ENCODE assay signal across 8 mouse cellular contexts in the genomic region with DNA sequence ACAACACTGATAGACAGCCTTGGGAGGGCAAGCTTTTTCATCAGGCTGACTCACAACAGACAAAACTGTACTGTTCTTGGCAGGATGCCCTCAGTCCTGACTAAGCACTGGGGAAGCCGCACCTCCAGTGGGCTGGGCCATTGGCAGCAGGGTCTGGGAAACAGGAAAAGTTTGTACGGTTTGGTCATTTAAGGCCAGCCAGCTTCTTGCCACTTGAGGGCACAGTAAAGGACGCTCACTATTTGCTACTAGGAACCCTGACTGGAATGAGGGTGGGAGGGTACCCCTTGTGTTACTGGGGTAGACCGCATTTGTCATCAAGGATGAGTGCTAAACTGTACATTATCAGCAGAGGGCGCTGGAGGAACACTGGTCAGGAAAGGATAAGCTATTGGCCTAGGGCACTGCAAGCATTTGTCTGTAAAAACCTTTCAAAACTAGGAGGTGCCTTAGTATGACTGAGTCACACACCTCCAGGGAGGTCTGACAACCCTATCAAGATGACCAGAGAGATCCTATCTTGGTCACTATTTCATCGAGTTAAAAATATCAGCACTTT. TPM values are rescaled to one million over a fixed set of nuclear protein-coding genes. Genes with fewer than 3 reads are reported as not detected.
DNase-seq lines count a peak whose midpoint lies in the region; ATAC-seq and TF ChIP-seq lines count a peak whose summit lies in the region.

No protein-coding gene starts in this region.

- peaks cover 6 to 54% of the 10 kb centered on the region in 2 experiments for H3K4me1 ChIP-seq in CH12.LX (ENCODE audit: control insufficient read depth in 1 of 2, insufficient read depth in 2 of 2)
- H3K4me1 ChIP-seq in forebrain, embryonic 12.5 days, result peaks cover 9% of the 10 kb centered on the region
- H3K4me1 ChIP-seq in heart, postnatal 0 days (ENCODE audit: control insufficient read depth, insufficient read depth), result no peaks in the 10 kb centered on the region
- H3K4me1 ChIP-seq in liver, postnatal 0 days (ENCODE audit: insufficient read depth), result peaks cover 14% of the 10 kb centered on the region
- H3K4me1 ChIP-seq in neural tube, embryonic 14.5 days (ENCODE audit: control insufficient read depth, insufficient read depth, low read length), result no peaks in the 10 kb centered on the region

- peak; percentile 53 for ATAC-seq in forebrain, embryonic 12.5 days (ENCODE audit: low FRiP score)
- ATAC-seq in heart, postnatal 0 days (ENCODE audit: insufficient read depth, low read depth), result peak; percentile 87
- ATAC-seq in liver, postnatal 0 days, result peak; percentile 94
- peak; percentile 82 for ATAC-seq in neural tube, embryonic 14.5 days (ENCODE audit: low read depth)

- dilution Hi-C loops in CH12.LX (cut with MboI; ENCODE audit: extremely low pct_ligation_motif_present, extremely low pct_unique_long_range_greater_than_20kb, low sequenced_read_pairs), result no loop called here

- 59% methylated on average over 6 of the region's 6 CpGs for WGBS in forebrain, embryonic 12.5 days
- 3% methylated on average over 6 of the region's 6 CpGs for WGBS in heart, postnatal 0 days
- 16% methylated on average over 6 of the region's 6 CpGs for WGBS in liver, postnatal 0 days (ENCODE audit: insufficient replicate concordance)
- 45% methylated on average over 6 of the region's 6 CpGs for WGBS in neural tube, embryonic 14.5 days

- TF ChIP-seq RAD21 in CH12.LX (IDR thresholded peaks at IDR 0.05; ENCODE audit: low read depth, low read length), result peak; percentile 88

- peak; percentile 68 for DNase-seq in CH12.LX (ENCODE audit: extremely low read depth)
- peak; percentile 79 for DNase-seq in c-Kit-positive CD71-positive TER-119-negative erythroid progenitor cells, embryonic 14.5 days (ENCODE audit: low read depth)
- peak; percentile 91 for DNase-seq in heart, postnatal 0 days (ENCODE audit: low spot score)
- DNase-seq in kidney, postnatal 4 days, result peak; percentile 81 to 85
- peak; percentile 92 for DNase-seq in liver, postnatal 0 days
- peak; percentile 80 for DNase-seq in testis, postnatal 10 days (ENCODE audit: low spot score)

- no peak overlapping the region for H3K4me3 ChIP-seq in CH12.LX (replicated peaks in 1 of 3; ENCODE audit: low read depth in 2 of 3, low read length in 2 of 3, poor library complexity in 1 of 3)
- no peak overlapping the region for H3K4me3 ChIP-seq in forebrain, embryonic 12.5 days (replicated peaks)
- H3K4me3 ChIP-seq in heart, postnatal 0 days (ENCODE audit: low read depth, low read length), result peak overlapping the region; percentile 26; the same call in 1 of the 2 replicates
- no peak overlapping the region for H3K4me3 ChIP-seq in liver, postnatal 0 days (ENCODE audit: low read depth, low read length)
- no peak overlapping the region for H3K4me3 ChIP-seq in neural tube, embryonic 14.5 days (ENCODE audit: low read depth, low read length)

- in situ Hi-C loops in CH12.LX (cut with MboI; ENCODE audit: low pct_ligation_motif_present, low pct_unique_long_range_greater_than_20kb, low sequenced_read_pairs), result loop anchor here (10.0 kb wide), 2 partner anchors 148 to 198 kb away; a partner anchor contains a TSS

- no peak for TF ChIP-seq POLR2A in CH12.LX (IDR thresholded peaks at IDR 0.05; ENCODE audit: low read depth, low read length)

- TF ChIP-seq EP300 in CH12.LX (IDR thresholded peaks at IDR 0.05; ENCODE audit: low read length), result no peak
- TF ChIP-seq EP300 in heart, postnatal 0 days (IDR thresholded peaks at IDR 0.05; ENCODE audit: low read depth), result no peak
- TF ChIP-seq EP300 in liver, postnatal 0 days (IDR thresholded peaks at IDR 0.05; ENCODE audit: low read depth), result peak; percentile 67

- H3K9ac ChIP-seq in CH12.LX (ENCODE audit: insufficient read depth, low read depth), result no peak overlapping the region
- no peak overlapping the region for H3K9ac ChIP-seq in forebrain, embryonic 12.5 days
- H3K9ac ChIP-seq in heart, postnatal 0 days (replicated peaks; ENCODE audit: low read depth, low read length), result no peak overlapping the region
- peak overlapping the region; percentile 47; the same call in 1 of the 2 replicates for H3K9ac ChIP-seq in liver, postnatal 0 days (replicated peaks)
- no peak overlapping the region for H3K9ac ChIP-seq in neural tube, embryonic 14.5 days (replicated peaks; ENCODE audit: low read depth, low read length)

- no peaks in the 10 kb centered on the region for H3K9me3 ChIP-seq in CH12.LX (replicated peaks; ENCODE audit: low read length)
- H3K9me3 ChIP-seq in forebrain, embryonic 12.5 days, result no peaks in the 10 kb centered on the region
- no peaks in the 10 kb centered on the region for H3K9me3 ChIP-seq in heart, postnatal 0 days (replicated peaks; ENCODE audit: control insufficient read depth, low read length)
- no peaks in the 10 kb centered on the region for H3K9me3 ChIP-seq in liver, postnatal 0 days (ENCODE audit: low read length)
- no peaks in the 10 kb centered on the region for H3K9me3 ChIP-seq in neural tube, embryonic 14.5 days (ENCODE audit: control insufficient read depth, low read length)

- H3K4me2 ChIP-seq in CH12.LX (ENCODE audit: insufficient read depth, low read depth, poor library complexity, severe bottlenecking), result no peak overlapping the region
- no peak overlapping the region for H3K4me2 ChIP-seq in forebrain, embryonic 12.5 days
- peak overlapping the region; percentile 46 for H3K4me2 ChIP-seq in heart, postnatal 0 days (ENCODE audit: low read depth, low read length)
- H3K4me2 ChIP-seq in liver, postnatal 0 days (ENCODE audit: low read depth, low read length), result peak overlapping the region; percentile 62
- H3K4me2 ChIP-seq in neural tube, embryonic 14.5 days (ENCODE audit: low read depth, low read length), result no peak overlapping the region

- peaks cover 55 to 90% of the 10 kb centered on the region in 2 experiments for H3K36me3 ChIP-seq in CH12.LX (replicated peaks in 1 of 2; ENCODE audit: control insufficient read depth in 1 of 2, insufficient read depth in 1 of 2, low read length in 1 of 2)
- peaks cover 18% of the 10 kb centered on the region for H3K36me3 ChIP-seq in forebrain, embryonic 12.5 days (replicated peaks)
- H3K36me3 ChIP-seq in heart, postnatal 0 days (replicated peaks; ENCODE audit: control insufficient read depth, insufficient read depth, low read length), result peaks cover 14% of the 10 kb centered on the region
- peaks cover 28% of the 10 kb centered on the region for H3K36me3 ChIP-seq in liver, postnatal 0 days (replicated peaks; ENCODE audit: insufficient read depth, low read length)
- H3K36me3 ChIP-seq in neural tube, embryonic 14.5 days (ENCODE audit: control insufficient read depth, insufficient read depth, low read length), result 0 out of 2 replicates have a peak, but pooled peaks cover 5% of the 10 kb centered on the region

- H3K79me2 ChIP-seq in CH12.LX (replicated peaks; ENCODE audit: control insufficient read depth, extremely low read depth, insufficient read depth, poor library complexity, severe bottlenecking), result peaks cover 39% of the 10 kb centered on the region

- H3K27me3 ChIP-seq in CH12.LX (replicated peaks), result no peaks in the 10 kb centered on the region
- no peaks in the 10 kb centered on the region for H3K27me3 ChIP-seq in forebrain, embryonic 12.5 days
- no peaks in the 10 kb centered on the region for H3K27me3 ChIP-seq in heart, postnatal 0 days (ENCODE audit: control insufficient read depth, insufficient read depth, low read length)
- H3K27me3 ChIP-seq in liver, postnatal 0 days (ENCODE audit: insufficient read depth, low read length), result no peaks in the 10 kb centered on the region
- no peaks in the 10 kb centered on the region for H3K27me3 ChIP-seq in neural tube, embryonic 14.5 days (ENCODE audit: control insufficient read depth, insufficient read depth, low read length)

- peak; percentile 69 to 86 for TF ChIP-seq CTCF in CH12.LX (conservative IDR thresholded peaks at IDR 0.05 in 1 of 2, IDR thresholded peaks at IDR 0.05 in 1 of 2; ENCODE audit: low read depth in 2 of 2, low read length in 2 of 2)
- TF ChIP-seq CTCF in heart, postnatal 0 days (IDR thresholded peaks at IDR 0.05; ENCODE audit: low read depth), result peak; percentile 92
- TF ChIP-seq CTCF in liver, postnatal 0 days (IDR thresholded peaks at IDR 0.05; ENCODE audit: low read depth), result peak; percentile 98

- H3K27ac ChIP-seq in CH12.LX (ENCODE audit: insufficient read depth, low read depth), result peak overlapping the region; percentile 8; the same call in 1 of the 2 replicates
- no peak overlapping the region for H3K27ac ChIP-seq in forebrain, embryonic 12.5 days
- H3K27ac ChIP-seq in heart, postnatal 0 days (ENCODE audit: low read depth), result peak overlapping the region; percentile 13; the same call in 1 of the 2 replicates
- H3K27ac ChIP-seq in liver, postnatal 0 days (ENCODE audit: low read depth), result peak overlapping the region; percentile 77
- no peak overlapping the region for H3K27ac ChIP-seq in neural tube, embryonic 14.5 days (ENCODE audit: low read depth, low read length)

TF ChIP-seq in CH12.LX, 34 proteins besides CTCF, POLR2A, EP300 and RAD21 (continues in another document):
- no peak for TF ChIP-seq GABPA (IDR thresholded peaks at IDR 0.05; ENCODE audit: insufficient replicate concordance, low read depth, low read length)
- 0 out of 2 replicates have a peak, but pooled peaks have one; percentile 18 for TF ChIP-seq MYC (IDR thresholded peaks at IDR 0.05; ENCODE audit: low read depth, low read length)
- no peak for TF ChIP-seq ZMIZ1 (IDR thresholded peaks at IDR 0.05; ENCODE audit: low read depth, low read length)
- no peak for TF ChIP-seq BHLHE40 (IDR thresholded peaks at IDR 0.05; ENCODE audit: low read depth, low read length)
- no peak for TF ChIP-seq CHD2 (IDR thresholded peaks at IDR 0.05; ENCODE audit: low read length)
- no peak for TF ChIP-seq E2F4 (IDR thresholded peaks at IDR 0.05; ENCODE audit: insufficient replicate concordance, low read depth, low read length)
- TF ChIP-seq JUND (conservative IDR thresholded peaks at IDR 0.05; ENCODE audit: low read depth, low read length), result 0 out of 2 replicates have a peak, but pooled peaks have one; percentile 10
- peak; percentile 33 for TF ChIP-seq ZC3H11A (IDR thresholded peaks at IDR 0.05; ENCODE audit: low read depth, low read length)
- TF ChIP-seq MXI1 (IDR thresholded peaks at IDR 0.05; ENCODE audit: low read depth, low read length), result no peak
- TF ChIP-seq TBP (conservative IDR thresholded peaks at IDR 0.05; ENCODE audit: low read depth, low read length), result no peak
- TF ChIP-seq SMC3 (IDR thresholded peaks at IDR 0.05; ENCODE audit: low read depth, low read length), result peak; percentile 81

RNA-seq across cellular contexts. Expression of a gene that starts 58.8 kb away (rescaled TPM):
- total RNA-seq in CH12.LX (2012; rRNA removed) (not detected in 2 replicates), CH12.LX (2014; rRNA removed) (not detected in 2 replicates)
- polyA plus RNA-seq in CH12.LX (2012; ENCODE audit: insufficient read length, low read depth), result not detected in 2 replicates
- 0.51 and 0.73 TPM in 2 replicates for polyA plus RNA-seq in forebrain, embryonic 12.5 days (2016; fragmentation: Nextera tagmentation; extraction: Ambion mirVana)
- not detected in 2 replicates for total RNA-seq in heart, postnatal 0 days (2014; rRNA removed; ENCODE audit: low replicate concordance)
- not detected in 2 replicates for polyA plus RNA-seq in heart, postnatal 0 days (2015; fragmentation: Nextera tagmentation; extraction: Ambion mirVana)
- polyA plus RNA-seq in liver, postnatal 0 days (2015; fragmentation: Nextera tagmentation; extraction: Ambion mirVana), result 0.05 TPM in 1 of 2 replicates, not detected in the other
- 1.4 and 2.2 TPM in 2 replicates for polyA plus RNA-seq in neural tube, embryonic 14.5 days (2014; fragmentation: Nextera tagmentation; extraction: Ambion mirVana)

Comparison
In these comparisons a context has a peak if more than half of its experiments do, and no peak if none do; other contexts are left out.
1. H3K27ac ChIP-seq: peak in CH12.LX (single experiment), heart, postnatal 0 days (single experiment) and liver, postnatal 0 days (single experiment); none in forebrain, embryonic 12.5 days (single experiment) and neural tube, embryonic 14.5 days (single experiment).
2. H3K4me2 ChIP-seq: peak in heart, postnatal 0 days (single experiment) and liver, postnatal 0 days (single experiment); none in CH12.LX (single experiment), forebrain, embryonic 12.5 days (single experiment) and neural tube, embryonic 14.5 days (single experiment).
3. Peak in every context shown above with its lines, with median percentiles within 50 percentile points of each other: DNase-seq, CTCF ChIP-seq and ATAC-seq.